Mouse (Mus musculus) spleen, adult 2 months (tissue): ENCODE results near the gene Zcwpw1.

Source experiments
- CTCF ChIP-seq: fragments of 200-500 bp; IDR thresholded peaks from 2 replicates; pipeline ENCODE4 v1.5.1; 2011; ENCODE audit warnings: mild to moderate bottlenecking, inconsistent platforms; ENCODE audit not compliant: insufficient read depth, insufficient read length, insufficient replicate concordance; ENCODE audit errors: extremely low read depth
- POLR2A ChIP-seq: fragments of 200-500 bp; IDR thresholded peaks from 2 replicates; pipeline ENCODE4 v1.6.1; 2011; ENCODE audit warnings: low read depth, low read length, inconsistent platforms

- TF ChIP-seq CTCF (no peak), POLR2A (no peak)
These were observed 40.7 kb upstream of the Zcwpw1 start for GRCm38 (mm10) chr5:137746851-137747325.
